Mouse (Mus musculus): ENCODE measurements around the gene Pnkp. TPM values are rescaled to one million over a fixed set of nuclear protein-coding genes. Genes with fewer than 3 reads are reported as not detected.

Gene Pnkp
- 25.5 and 34.7 TPM in 2 replicates for polyA plus RNA-seq (2012; rRNA removed)

GRCm38 (mm10) chr7:44857042-44857552 is at the start of gene Pnkp:
Gene Pnkp (plus strand): TSS chr7:44857139.

GRCm38 (mm10) chr7:44815721-44816469 is 41.0 kb upstream of the Pnkp start, which contains the start of the genes Nup62 and Il4i1:
Gene Nup62 (plus strand): TSS chr7:44816088.
Gene Il4i1 (plus strand): TSS chr7:44816387.

GRCm38 (mm10) chr7:44816470-44817021 is 40.4 kb upstream of the Pnkp start, which contains the start of gene Atf5:
Gene Atf5 (minus strand): TSS chr7:44816658.

GRCm38 (mm10) chr7:44848561-44849415 is 8.2 kb upstream of the Pnkp start, which contains the start of the genes Akt1s1 and Tbc1d17:
Gene Akt1s1 (plus strand): TSS chr7:44848991.
Gene Tbc1d17 (minus strand): TSS chr7:44849079.

GRCm38 (mm10) chr7:44869697-44870528 is 13.0 kb downstream of the Pnkp start, which contains the start of gene Ptov1:
Gene Ptov1 (minus strand): TSS chr7:44869788.

GRCm38 (mm10) chr7:44892276-44892921 is 35.5 kb downstream of the Pnkp start, which contains the start of gene Med25:
Gene Med25 (minus strand): TSS chr7:44892712.

GRCm38 (mm10) chr7:44895593-44896434 is 38.9 kb downstream of the Pnkp start, which contains the start of gene Fuz:
Gene Fuz (plus strand): TSS chr7:44896079.

Other genes with a start within 250 kb of the Pnkp start
- 37.3 and 39.8 TPM in 2 replicates for gene Myh14, start 186.3 kb upstream of the Pnkp start, polyA plus RNA-seq (2012; rRNA removed)
- not detected in 2 replicates for gene Izumo2, start 148.4 kb upstream of the Pnkp start, polyA plus RNA-seq (2012; rRNA removed)
- 12.6 and 15.6 TPM in 2 replicates for gene Vrk3, start 108.7 kb upstream of the Pnkp start, polyA plus RNA-seq (2012; rRNA removed)
- 0.02 TPM in 1 of 2 replicates, not detected in the other for gene Zfp473, start 106.1 kb upstream of the Pnkp start, polyA plus RNA-seq (2012; rRNA removed)
- gene Nup62, start 41.1 kb upstream of the Pnkp start, polyA plus RNA-seq (2012; rRNA removed): 35.4 and 38.0 TPM in 2 replicates
- gene Il4i1, start 40.8 kb upstream of the Pnkp start, polyA plus RNA-seq (2012; rRNA removed): 1.5 and 4.5 TPM in 2 replicates
- gene Atf5, start 40.5 kb upstream of the Pnkp start, polyA plus RNA-seq (2012; rRNA removed): 166 and 337 TPM in 2 replicates
- gene Akt1s1, start 8.1 kb upstream of the Pnkp start, polyA plus RNA-seq (2012; rRNA removed): 92.9 and 317 TPM in 2 replicates
- 50.9 and 54.2 TPM in 2 replicates for gene Tbc1d17, start 8.1 kb upstream of the Pnkp start, polyA plus RNA-seq (2012; rRNA removed)
- 136 and 176 TPM in 2 replicates for gene Ptov1, start 12.6 kb downstream of the Pnkp start, polyA plus RNA-seq (2012; rRNA removed)
- gene Med25, start 35.6 kb downstream of the Pnkp start, polyA plus RNA-seq (2012; rRNA removed): 129 and 224 TPM in 2 replicates
- 47.7 and 54.0 TPM in 2 replicates for gene Fuz, start 38.9 kb downstream of the Pnkp start, polyA plus RNA-seq (2012; rRNA removed)
- gene Ap2a1, start 72.4 kb downstream of the Pnkp start, polyA plus RNA-seq (2012; rRNA removed): 46.2 and 50.4 TPM in 2 replicates
- not detected in 2 replicates for gene Tsks, start 86.1 kb downstream of the Pnkp start, polyA plus RNA-seq (2012; rRNA removed)
- 8.3 and 10.7 TPM in 2 replicates for gene Cpt1c, start 117.7 kb downstream of the Pnkp start, polyA plus RNA-seq (2012; rRNA removed)
- 35.4 and 37.3 TPM in 2 replicates for gene Prmt1, start 129.4 kb downstream of the Pnkp start, polyA plus RNA-seq (2012; rRNA removed)
- 42.0 and 48.4 TPM in 2 replicates for gene Irf3, start 140.5 kb downstream of the Pnkp start, polyA plus RNA-seq (2012; rRNA removed)
- 15.0 and 16.7 TPM in 2 replicates for gene Bcl2l12, start 141.6 kb downstream of the Pnkp start, polyA plus RNA-seq (2012; rRNA removed)
- gene Scaf1, start 159.2 kb downstream of the Pnkp start, polyA plus RNA-seq (2012; rRNA removed): 39.9 and 41.0 TPM in 2 replicates
- gene Rras, start 160.8 kb downstream of the Pnkp start, polyA plus RNA-seq (2012; rRNA removed): 83.5 and 105 TPM in 2 replicates
- gene Prr12, start 195.7 kb downstream of the Pnkp start, polyA plus RNA-seq (2012; rRNA removed): 6.7 and 6.9 TPM in 2 replicates
- 34.9 and 38.4 TPM in 2 replicates for gene Nosip, start 205.3 kb downstream of the Pnkp start, polyA plus RNA-seq (2012; rRNA removed)
- gene Prrg2, start 205.5 kb downstream of the Pnkp start, polyA plus RNA-seq (2012; rRNA removed): 87.1 and 134 TPM in 2 replicates
- 91.6 and 110 TPM in 2 replicates for gene Rcn3, start 235.1 kb downstream of the Pnkp start, polyA plus RNA-seq (2012; rRNA removed)
- 25.6 and 32.7 TPM in 2 replicates for gene Fcgrt, start 246.7 kb downstream of the Pnkp start, polyA plus RNA-seq (2012; rRNA removed)